Mouse (Mus musculus) midbrain, embryonic 14.5 days (tissue): Measurements from ENCODE around the gene Itga5. TPM values are rescaled to one million over a fixed set of nuclear protein-coding genes. Genes with fewer than 3 reads are reported as not detected.

Experiments
- microRNA-seq: library from miRNA; unstranded; fragments of <30 nt; microRNA quantifications from one replicate; pipeline ENCODE4, GENCODE M21; 2016
- polyA plus RNA-seq: library from polyadenylated mRNA; unstranded; fragments of >200 nt; fragmentation: Nextera tagmentation; extraction: Ambion mirVana; gene quantifications from 2 replicates; pipeline ENCODE4 v1.2.1, GENCODE M21; 2014

Gene Itga5
- polyA plus RNA-seq, 1 experiment from 2014 or later: 6.4 TPM

Small RNAs within 50 kb of the gene (microRNA-seq; reads per million reads assigned to microRNA genes)
- gene Mir6963: not detected

Other genes starting within 250 kb of the Itga5 start
- gene Smug1, start 199.7 kb downstream of the Itga5 start, polyA plus RNA-seq: 22.7 and 25.0 TPM in 2 replicates
- 159 and 177 TPM in 2 replicates for gene Cbx5, start 126.9 kb downstream of the Itga5 start, polyA plus RNA-seq
- 764 and 768 TPM in 2 replicates for gene Hnrnpa1, start 126.3 kb downstream of the Itga5 start, polyA plus RNA-seq
- gene Nfe2, start 108.4 kb downstream of the Itga5 start, polyA plus RNA-seq: 0.49 and 0.62 TPM in 2 replicates
- 197 and 231 TPM in 2 replicates for gene Copz1, start 94.0 kb downstream of the Itga5 start, polyA plus RNA-seq
- 0.16 and 0.26 TPM in 2 replicates for gene Gpr84, start 56.2 kb downstream of the Itga5 start, polyA plus RNA-seq
- gene Zfp385a, start 26.7 kb downstream of the Itga5 start, polyA plus RNA-seq: 18.3 and 20.9 TPM in 2 replicates
- 0.33 TPM in 1 of 2 replicates, not detected in the other for gene Gtsf1, start 63.7 kb upstream of the Itga5 start, polyA plus RNA-seq
- 0.43 TPM in 1 of 2 replicates, not detected in the other for gene Gtsf2, start 81.7 kb upstream of the Itga5 start, polyA plus RNA-seq
- 1.0 and 2.4 TPM in 2 replicates for gene Nckap1l, start 87.0 kb upstream of the Itga5 start, polyA plus RNA-seq
- gene Pde1b, start 136.3 kb upstream of the Itga5 start, polyA plus RNA-seq: 81.6 and 90.8 TPM in 2 replicates
- gene Ppp1r1a, start 171.2 kb upstream of the Itga5 start, polyA plus RNA-seq: 110 and 146 TPM in 2 replicates
- gene Glycam1, start 198.3 kb upstream of the Itga5 start, polyA plus RNA-seq: not detected in 2 replicates